Mouse (Mus musculus) embryonic fibroblast, embryonic 13.5 days (primary cell): ENCODE results near the gene Cyth2.

ENCODE experiments used
- CTCF ChIP-seq: IDR thresholded peaks from 2 replicates; pipeline ENCODE4 v1.5.1; 2011; ENCODE audit warnings: mild to moderate bottlenecking, control low read depth, low read length, moderate library complexity, borderline replicate concordance; ENCODE audit not compliant: insufficient read depth
- POLR2A ChIP-seq: IDR thresholded peaks from 2 replicates; pipeline ENCODE4 v1.6.1; 2011; ENCODE audit warnings: low read depth, mild to moderate bottlenecking, control low read depth, low read length, moderate library complexity

DNA sequence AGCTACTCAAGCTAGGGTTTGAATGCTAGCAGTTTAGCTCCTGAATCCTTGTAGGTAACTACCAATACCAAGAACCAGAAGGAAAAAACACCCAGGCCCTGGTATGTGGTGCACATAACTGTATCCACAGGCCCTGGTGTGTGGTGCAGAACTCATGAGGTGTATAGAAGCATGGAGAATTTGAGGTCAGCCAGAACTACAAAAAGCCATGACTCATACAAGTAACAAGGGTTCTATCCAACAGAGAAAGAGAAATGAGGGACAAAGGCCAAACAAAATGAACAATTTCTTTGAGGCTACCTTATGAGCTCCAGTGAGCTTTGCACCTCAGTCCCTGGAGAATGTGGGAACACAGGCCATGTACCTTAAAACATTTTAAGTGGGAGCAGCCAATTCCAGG lies 6.5 kb upstream of the Cyth2 start:
- TF ChIP-seq POLR2A: no peak
- no peak for TF ChIP-seq CTCF
